Mouse (Mus musculus) myocyte (in vitro differentiated cells): ENCODE results near the gene Nkx2-2. TPM values are rescaled to one million over a fixed set of nuclear protein-coding genes. Genes with fewer than 3 reads are reported as not detected.
"Not testable (repeated sequence)": the region's sequence is repeated elsewhere in the genome, so short reads cannot be mapped to it uniquely, and the experiment has no call there.

Source experiments
- H3K27me3 ChIP-seq: one replicate; pipeline ENCODE4 v1.6.1; 2011; ENCODE audit not compliant: control insufficient read depth, insufficient read depth, insufficient read length
- H3K36me3 ChIP-seq: one replicate; pipeline ENCODE4 v1.6.1; 2011; ENCODE audit not compliant: control insufficient read depth, insufficient read depth
- H3K4me2 ChIP-seq: one replicate; pipeline ENCODE4 v1.6.1; 2011; ENCODE audit warnings: low read depth, control low read depth
- H3K4me3 ChIP-seq: one replicate; pipeline ENCODE4 v1.5.1; 2011; ENCODE audit warnings: mild to moderate bottlenecking, control low read depth, moderate library complexity
- H3K79me2 ChIP-seq: one replicate; pipeline ENCODE4 v1.6.1; 2011; ENCODE audit not compliant: control insufficient read depth, insufficient read depth
- H3ac ChIP-seq: one replicate; pipeline ENCODE4 v1.6.1; 2011; ENCODE audit not compliant: control insufficient read depth, insufficient read length
- CEBPB ChIP-seq: IDR thresholded peaks from 2 replicates; pipeline ENCODE4 v1.6.1; 2011; ENCODE audit warnings: mild to moderate bottlenecking, moderate library complexity; ENCODE audit not compliant: poor library complexity, insufficient read depth, severe bottlenecking
- E2F4 ChIP-seq: IDR thresholded peaks from one replicate; pipeline ENCODE4 v1.6.1; 2011; ENCODE audit warnings: mild to moderate bottlenecking, control low read depth, moderate library complexity; ENCODE audit not compliant: insufficient read depth
- MAX ChIP-seq: IDR thresholded peaks from one replicate; pipeline ENCODE4 v1.6.1; 2011; ENCODE audit warnings: low read depth, mild to moderate bottlenecking, control low read depth
- MYOD1 ChIP-seq, 3 experiments: IDR thresholded peaks; one replicate each; pipeline ENCODE4 v1.6.1; 2011; ENCODE audit warnings: control low read depth in 2 of 3, low read depth in 2 of 3, mild to moderate bottlenecking in 2 of 3, moderate library complexity in 1 of 3; ENCODE audit not compliant: insufficient read length in 2 of 3, control insufficient read depth in 1 of 3
- MYOG ChIP-seq, 3 experiments: IDR thresholded peaks; one replicate each; pipeline ENCODE4 v1.6.1; 2011; ENCODE audit warnings: control low read depth in 2 of 3, low read depth in 2 of 3, mild to moderate bottlenecking in 2 of 3; ENCODE audit not compliant: insufficient read length in 2 of 3, control insufficient read depth in 1 of 3, insufficient read depth in 1 of 3
- POLR2A ChIP-seq: IDR thresholded peaks from one replicate; pipeline ENCODE4 v1.6.1; 2011; ENCODE audit warnings: low read depth, mild to moderate bottlenecking, control low read depth, moderate library complexity; ENCODE audit not compliant: insufficient read length
- POLR2AphosphoS2 ChIP-seq: IDR thresholded peaks from one replicate; pipeline ENCODE4 v1.6.1; 2011; ENCODE audit warnings: low read depth, control low read depth; ENCODE audit not compliant: insufficient read length
- REST ChIP-seq: IDR thresholded peaks from one replicate; pipeline ENCODE4 v1.6.1; 2011; ENCODE audit warnings: mild to moderate bottlenecking, control low read depth, moderate library complexity; ENCODE audit not compliant: insufficient read depth, insufficient read length
- SRF ChIP-seq: IDR thresholded peaks from one replicate; pipeline ENCODE4 v1.6.1; 2011; ENCODE audit warnings: low read depth; ENCODE audit not compliant: control insufficient read depth, insufficient read length
- TCF12 ChIP-seq: IDR thresholded peaks from one replicate; pipeline ENCODE4 v1.6.1; 2011; ENCODE audit warnings: mild to moderate bottlenecking, control low read depth; ENCODE audit not compliant: poor library complexity, insufficient read depth, severe bottlenecking
- TCF3 ChIP-seq: IDR thresholded peaks from one replicate; pipeline ENCODE4 v1.6.1; 2011; ENCODE audit warnings: low read depth, control low read depth; ENCODE audit not compliant: insufficient read length
- USF1 ChIP-seq: IDR thresholded peaks from one replicate; pipeline ENCODE4 v1.6.1; 2011; ENCODE audit warnings: low read depth, mild to moderate bottlenecking, control low read depth, moderate library complexity
- polyA plus RNA-seq: library from polyadenylated mRNA; unstranded; fragments of >200 nt; fragmentation: generic; extraction: Trizol; gene quantifications from one replicate; pipeline ENCODE4 v1.2.1, GENCODE M21; 2012; ENCODE audit warnings: missing spikeins

Nkx2-2 gene
- polyA plus RNA-seq, 1 experiment = not detected

DNA sequence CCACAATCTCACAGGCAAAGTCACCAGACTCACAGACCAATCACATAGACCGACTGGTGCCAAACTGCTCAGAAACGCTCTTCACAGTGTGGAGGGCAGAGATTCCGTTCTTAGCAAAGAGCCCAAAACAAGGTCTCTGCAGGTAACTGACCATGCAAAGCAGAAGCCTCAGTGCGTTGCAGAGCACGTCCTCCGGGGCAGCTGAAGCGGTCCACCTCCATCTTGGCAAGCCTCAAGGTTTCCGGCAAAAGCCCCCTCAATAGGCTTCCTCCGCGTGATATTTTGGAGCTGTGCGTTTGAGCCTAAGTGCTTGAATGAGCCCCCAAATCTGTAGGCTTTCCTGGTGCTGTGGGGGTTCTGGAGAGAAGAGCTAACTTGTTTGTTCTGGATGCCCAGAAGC is 18.7 kb downstream of the Nkx2-2 start:
- Histone ChIP-seq H3K4me2 (no peak overlapping the region), H3K4me3 (no peak overlapping the region), H3K27me3 (no peaks in the 10 kb centered on the region), H3ac (no peak overlapping the region), H3K36me3 (no peaks in the 10 kb centered on the region), H3K79me2 (no peaks in the 10 kb centered on the region)
- TF ChIP-seq REST (no peak), E2F4 (no peak), SRF (no peak), MYOD1 (IDR thresholded peaks at IDR 0.05; ENCODE audit: control insufficient read depth in 1 of 3, insufficient read length in 2 of 3, low read depth in 2 of 3) (no peak), POLR2AphosphoS2 (no peak), MYOG (IDR thresholded peaks at IDR 0.05; ENCODE audit: control insufficient read depth in 1 of 3, insufficient read depth in 1 of 3, insufficient read length in 2 of 3, low read depth in 2 of 3) (no peak), CEBPB (no peak), TCF12 (no peak), MAX (no peak), USF1 (no peak), TCF3 (no peak), POLR2A (no peak)

DNA sequence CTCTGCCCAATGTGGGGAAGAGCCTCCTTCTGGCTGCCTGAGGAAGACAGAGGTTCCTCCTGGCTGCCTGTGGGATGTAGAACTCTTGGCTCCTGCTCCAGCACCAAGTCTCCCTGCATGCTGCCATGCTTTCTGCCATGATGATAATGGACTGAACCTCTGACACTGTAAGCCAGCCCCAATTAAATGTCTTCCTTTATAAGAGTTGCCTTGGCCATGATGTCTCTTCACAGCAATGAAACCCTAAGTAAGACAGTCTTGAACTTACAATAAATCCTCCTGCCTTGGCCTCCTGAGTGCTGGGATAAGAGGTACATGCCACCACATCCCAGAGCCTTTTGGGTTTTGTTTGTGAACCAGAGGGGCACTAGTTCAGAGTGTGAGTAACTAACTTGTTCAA is 20.3 kb downstream of the Nkx2-2 start:
- no peak overlapping the region for H3K4me3 ChIP-seq

DNA sequence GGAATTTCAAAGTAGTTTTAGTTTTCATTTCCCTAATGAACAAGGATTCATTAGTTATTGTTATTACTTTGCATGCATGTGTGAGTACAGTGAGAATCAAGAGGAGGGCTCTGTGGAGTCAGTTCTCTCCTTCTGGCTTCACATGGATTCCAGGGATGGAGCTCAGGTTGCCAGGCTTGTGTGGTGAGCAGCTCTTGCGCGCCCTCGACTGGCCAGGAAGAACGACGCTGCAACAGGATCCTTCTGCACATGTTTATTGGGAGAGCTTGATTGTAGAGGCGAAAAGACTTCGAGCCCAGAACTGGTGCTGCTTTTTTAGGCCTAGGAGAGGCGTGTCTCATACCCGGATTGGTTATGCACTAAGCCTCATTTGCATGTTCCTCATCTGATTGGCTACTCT is 23.5 kb downstream of the Nkx2-2 start:
- not testable (repeated sequence) for H3K4me2 ChIP-seq, H3K79me2 ChIP-seq

More for the DNA sequence above, 20.3 kb downstream of the Nkx2-2 start:
- Histone ChIP-seq H3K79me2 (no peaks in the 10 kb centered on the region), H3K27me3 (no peaks in the 10 kb centered on the region), H3K36me3 (no peaks in the 10 kb centered on the region), H3ac (no peak overlapping the region), H3K4me2 (no peak overlapping the region)
- TF ChIP-seq TCF3 (no peak), SRF (no peak), E2F4 (no peak), REST (no peak), POLR2A (no peak)

DNA sequence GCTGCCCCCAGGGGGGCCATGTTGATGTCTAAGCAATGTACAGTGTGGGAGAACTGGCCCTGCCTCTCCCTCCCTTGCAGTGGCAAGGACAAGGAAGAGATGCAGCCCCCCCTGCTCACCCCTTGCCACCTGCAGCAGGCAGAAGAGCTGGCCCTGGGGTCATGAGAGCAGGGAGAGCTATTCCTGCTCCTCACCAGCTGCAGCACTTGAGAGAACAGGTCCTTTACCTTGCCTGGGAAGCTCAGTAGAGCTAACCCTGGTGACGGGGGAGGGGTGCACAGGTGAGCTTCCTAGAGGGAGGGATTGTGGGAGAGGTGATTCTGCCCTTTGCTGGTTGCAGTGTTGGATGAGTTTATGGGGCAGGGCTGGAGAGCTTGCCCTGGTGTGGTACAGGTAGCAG is 28.2 kb downstream of the Nkx2-2 start:
- H3K4me3 ChIP-seq = no peak overlapping the region
- TF ChIP-seq TCF3 = no peak
- TF ChIP-seq REST = no peak
- no peak for TF ChIP-seq POLR2A
- TF ChIP-seq MAX = no peak
- no peak for TF ChIP-seq CEBPB
- no peak for TF ChIP-seq E2F4
- TF ChIP-seq MYOG (IDR thresholded peaks at IDR 0.05; ENCODE audit: control insufficient read depth in 1 of 3, insufficient read depth in 1 of 3, insufficient read length in 2 of 3, low read depth in 2 of 3) = no peak
- TF ChIP-seq MYOD1 (IDR thresholded peaks at IDR 0.05; ENCODE audit: control insufficient read depth in 1 of 3, insufficient read length in 2 of 3, low read depth in 2 of 3) = no peak
- no peak for TF ChIP-seq TCF12
- TF ChIP-seq USF1 = no peak
- TF ChIP-seq SRF = no peak
- no peak for TF ChIP-seq POLR2AphosphoS2
- H3K36me3 ChIP-seq = no peaks in the 10 kb centered on the region
- H3K27me3 ChIP-seq = no peaks in the 10 kb centered on the region
- H3ac ChIP-seq = no peak overlapping the region
- H3K4me2 ChIP-seq = no peak overlapping the region
- H3K79me2 ChIP-seq = no peaks in the 10 kb centered on the region

More for the DNA sequence above, 23.5 kb downstream of the Nkx2-2 start:
- H3K27me3 ChIP-seq, H3K36me3 ChIP-seq, H3K4me3 ChIP-seq, H3ac ChIP-seq: not testable (repeated sequence)

GRCm38 (mm10) chr2:147165376-147165775 is 28.7 kb downstream of the Nkx2-2 start:
- Histone ChIP-seq H3K79me2 (no peaks in the 10 kb centered on the region), H3K4me3 (no peak overlapping the region), H3K4me2 (no peak overlapping the region), H3ac (no peak overlapping the region), H3K36me3 (no peaks in the 10 kb centered on the region), H3K27me3 (no peaks in the 10 kb centered on the region)
- TF ChIP-seq SRF (no peak), TCF12 (no peak), MYOD1 (IDR thresholded peaks at IDR 0.05; ENCODE audit: control insufficient read depth in 1 of 3, insufficient read length in 2 of 3, low read depth in 2 of 3) (no peak), CEBPB (no peak), POLR2AphosphoS2 (no peak), POLR2A (no peak)

DNA sequence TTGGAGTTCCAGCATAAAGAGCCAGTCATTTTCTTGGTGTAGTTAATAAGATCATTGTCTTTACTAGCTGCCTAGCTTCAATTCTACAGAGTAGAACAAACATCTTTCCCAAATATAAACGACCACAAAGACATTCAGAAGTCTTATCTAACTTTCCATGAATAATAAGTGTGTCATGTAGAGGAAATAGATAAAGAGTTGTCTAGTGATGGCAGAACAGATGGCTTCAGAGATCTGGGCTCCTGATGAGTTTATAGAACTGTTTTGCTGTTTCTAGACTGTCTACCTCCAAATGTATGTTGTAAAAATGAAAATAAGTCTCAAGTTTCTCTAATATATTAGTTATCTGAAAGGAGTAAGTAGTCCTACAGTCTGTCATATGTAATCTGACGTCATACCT is 41.5 kb downstream of the Nkx2-2 start:
- TF ChIP-seq CEBPB = no peak
- TF ChIP-seq SRF = no peak
- TF ChIP-seq MYOG (IDR thresholded peaks at IDR 0.05; ENCODE audit: control insufficient read depth in 1 of 3, insufficient read depth in 1 of 3, insufficient read length in 2 of 3, low read depth in 2 of 3) = no peak
- TF ChIP-seq MAX = no peak
- TF ChIP-seq POLR2AphosphoS2 = no peak
- TF ChIP-seq REST = no peak
- TF ChIP-seq TCF12 = no peak
- no peak for TF ChIP-seq MYOD1 (IDR thresholded peaks at IDR 0.05; ENCODE audit: control insufficient read depth in 1 of 3, insufficient read length in 2 of 3, low read depth in 2 of 3)
- no peak for TF ChIP-seq USF1
- no peak for TF ChIP-seq POLR2A
- no peak for TF ChIP-seq TCF3
- TF ChIP-seq E2F4 = no peak
- no peaks in the 10 kb centered on the region for H3K27me3 ChIP-seq
- H3K4me3 ChIP-seq = no peak overlapping the region
- H3ac ChIP-seq = no peak overlapping the region
- H3K4me2 ChIP-seq = no peak overlapping the region
- H3K79me2 ChIP-seq = no peaks in the 10 kb centered on the region
- no peaks in the 10 kb centered on the region for H3K36me3 ChIP-seq
